Mouse (Mus musculus): ENCODE measurements around the gene Psg20.
"Not testable (repeated sequence)": the region's sequence is repeated elsewhere in the genome, so short reads cannot be mapped to it uniquely, and the experiment has no call there.

Psg20 gene

GRCm38 (mm10) chr7:18686085-18686484 is at the start of gene Psg20:
TSS of gene Psg20 (minus strand) at chr7:18686185.
- DNase-seq: no peak

DNA sequence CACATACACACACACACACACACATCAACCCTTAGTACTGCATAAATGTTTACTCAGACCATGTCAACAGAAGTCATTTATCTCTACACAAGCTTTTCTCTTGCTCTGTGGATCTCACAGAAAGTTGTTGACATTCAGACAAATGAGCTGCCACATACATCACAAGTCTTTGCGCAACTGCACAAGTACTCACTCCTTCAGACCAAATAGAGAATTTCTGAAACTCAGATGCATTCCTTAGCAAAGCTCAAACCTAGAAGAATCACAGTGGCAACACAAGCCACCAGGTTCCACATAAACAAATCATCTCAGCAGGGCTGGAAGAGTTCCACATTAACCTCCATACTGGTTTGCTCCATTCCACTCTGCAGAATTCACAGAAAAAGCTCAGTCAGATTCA is 48.5 kb upstream of the Psg20 start:
- DNase-seq: no peak

DNA sequence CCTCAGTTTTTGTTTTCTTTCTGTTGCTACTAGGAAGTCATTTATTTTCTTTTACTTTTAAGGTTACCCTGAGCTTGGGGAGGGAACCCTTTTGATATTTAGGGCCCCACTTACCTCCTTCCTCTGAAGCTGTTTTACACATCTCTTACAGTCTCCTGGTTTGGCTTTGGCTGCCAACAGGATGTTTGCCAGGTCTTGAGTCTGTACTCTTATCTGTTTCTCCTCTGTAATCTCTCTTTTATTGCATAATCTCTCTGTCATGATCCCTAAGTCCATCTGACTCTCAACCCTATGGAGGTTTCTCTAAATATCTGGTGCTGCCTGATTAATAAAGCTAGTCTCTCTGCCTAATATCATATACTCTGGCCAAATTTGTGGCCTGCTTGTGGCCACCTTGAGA is 47.1 kb upstream of the Psg20 start:
- DNase-seq: no peak

DNA sequence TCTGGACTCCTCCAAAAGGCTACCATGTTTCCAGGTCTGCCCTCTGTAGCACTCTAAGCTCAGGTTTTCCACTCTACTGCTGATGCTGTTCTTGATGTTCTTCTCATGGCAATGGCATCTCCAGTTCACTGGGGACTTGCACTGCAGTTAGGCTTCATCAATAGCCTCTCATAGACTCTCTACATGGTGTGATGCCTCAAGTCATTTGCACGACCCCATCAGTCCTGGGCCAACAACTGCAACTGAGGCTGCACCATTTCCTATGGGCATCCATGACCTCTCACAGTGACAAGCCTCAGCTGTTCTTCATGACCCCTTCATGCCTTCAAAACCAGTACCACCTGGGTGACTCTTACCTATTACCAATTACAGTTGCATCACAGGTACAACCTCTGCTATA is 42.4 kb upstream of the Psg20 start:
- DNase-seq: no peak

DNA sequence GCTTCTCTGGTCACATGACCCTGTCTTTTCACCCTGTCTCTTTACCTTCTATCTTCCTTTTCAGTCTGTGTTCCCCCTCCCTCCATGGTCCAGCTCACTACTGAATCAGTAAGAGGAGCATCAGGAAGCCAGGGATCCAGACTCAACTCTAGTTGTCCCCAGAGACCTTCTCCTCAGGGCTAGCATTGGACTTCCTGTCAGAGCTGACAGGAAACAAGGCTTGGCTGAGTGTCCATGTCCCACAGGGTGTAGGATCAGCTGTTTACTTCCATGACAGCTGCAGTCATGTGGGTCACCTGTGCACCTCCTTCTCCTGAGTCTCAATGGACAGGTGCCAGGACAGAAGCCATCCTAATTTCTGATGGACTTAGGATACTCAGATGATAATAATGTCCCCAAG is 39.9 kb upstream of the Psg20 start:
- DNase-seq: not testable (repeated sequence)

DNA sequence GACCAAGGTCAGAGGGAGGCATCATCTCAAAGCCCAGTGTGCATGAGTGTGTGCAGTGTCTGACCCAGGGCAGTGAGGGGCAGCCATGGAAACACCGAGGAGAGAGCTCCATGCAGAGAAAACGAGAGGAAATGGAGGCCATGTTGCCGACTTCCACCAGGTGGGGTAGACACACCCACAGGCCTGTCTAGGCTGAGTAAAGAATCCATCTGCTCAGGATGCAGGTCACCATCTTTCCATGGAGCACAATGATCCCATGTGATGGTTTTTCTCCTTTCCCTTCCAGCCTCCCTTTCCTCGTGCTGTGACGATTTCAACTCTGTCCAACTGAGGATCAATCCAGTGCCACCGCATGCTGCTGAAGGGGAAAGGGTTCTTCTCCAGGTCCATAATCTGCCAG is 38.0 kb upstream of the Psg20 start:
- no peak for DNase-seq

DNA sequence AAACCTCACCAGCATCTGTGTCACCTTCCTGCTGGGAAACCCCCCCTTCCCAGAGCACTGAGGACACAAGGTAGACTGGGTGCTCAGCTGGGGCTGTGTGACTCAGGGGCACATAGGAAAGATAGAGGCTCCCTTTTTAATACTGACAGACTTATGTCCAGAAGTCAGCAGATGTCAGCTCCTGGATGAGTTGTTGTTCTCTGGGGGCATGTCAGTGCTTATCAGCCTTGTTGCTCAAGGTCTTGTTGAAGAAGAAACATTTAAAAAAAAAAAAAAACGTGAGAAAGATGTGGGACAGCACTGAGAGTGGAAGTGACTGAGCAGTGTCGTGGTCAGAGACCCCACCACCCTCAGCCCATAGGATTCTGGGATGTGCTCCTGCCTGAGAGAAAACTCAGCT is 31.8 kb upstream of the Psg20 start, which contains the start of gene Psg22:
Psg22 (plus strand) TSS at position 301 of the 400 bp plus-strand sequence.
- DNase-seq: no peak

GRCm38 (mm10) chr7:18715546-18715945 is 29.6 kb upstream of the Psg20 start:
- DNase-seq: no peak

DNA sequence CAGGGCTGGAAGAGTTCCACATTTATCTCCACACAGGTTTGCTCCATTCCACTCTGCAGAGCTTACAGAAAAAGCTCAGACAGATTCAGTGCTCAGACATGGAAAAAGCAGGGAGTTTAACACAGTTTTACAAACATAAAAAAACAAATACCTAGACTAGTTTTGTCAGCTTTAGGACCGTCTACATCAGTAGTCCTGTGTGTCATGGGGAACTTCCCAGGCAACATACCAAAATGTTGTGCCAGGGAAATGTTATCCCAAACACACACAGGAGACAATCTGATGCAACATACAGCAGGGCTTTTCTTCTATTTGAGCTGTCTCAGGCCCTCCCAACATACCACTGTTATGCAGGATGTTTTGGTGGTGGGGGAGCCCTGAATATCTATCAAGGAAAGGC is 24.9 kb upstream of the Psg20 start:
- DNase-seq: no peak

DNA sequence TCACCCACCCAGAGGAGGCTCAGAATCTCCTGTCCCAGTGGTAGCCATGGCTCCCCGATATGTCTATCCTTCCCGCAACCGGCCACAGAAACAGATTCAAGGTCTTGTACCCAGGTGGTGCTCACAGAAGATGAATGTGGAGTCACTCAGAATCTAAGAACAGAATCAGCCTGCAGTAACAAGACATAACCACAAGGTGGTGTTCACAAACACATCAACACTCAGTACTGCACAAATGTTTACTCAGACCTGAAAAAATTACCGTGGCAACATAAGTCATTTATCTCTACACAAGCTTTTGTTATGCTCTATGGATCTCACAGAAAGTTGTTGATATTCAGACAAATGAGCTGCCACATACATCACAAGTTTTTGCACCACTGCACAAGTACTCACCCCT is 24.3 kb upstream of the Psg20 start:
- DNase-seq: not testable (repeated sequence)

DNA sequence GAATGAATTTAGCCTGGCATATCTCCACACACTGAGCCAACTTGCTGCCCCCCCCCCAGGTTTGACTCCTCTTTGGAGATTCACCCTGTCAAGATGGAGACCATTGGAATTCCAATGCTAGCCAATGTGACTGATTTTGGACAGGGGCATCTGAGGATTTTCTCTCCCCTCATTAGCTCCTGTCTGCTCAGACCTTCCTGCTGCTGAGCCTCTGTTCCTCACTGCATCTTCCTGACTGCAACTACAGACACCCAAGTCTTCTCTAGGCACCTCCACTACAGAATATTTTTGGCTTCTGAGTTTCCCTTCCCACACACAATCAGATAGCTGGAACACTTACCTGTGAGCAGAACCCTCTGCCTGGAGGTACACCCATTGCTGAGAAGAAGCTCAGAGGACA is 399 bp downstream of the Psg20 start:
- no peak for DNase-seq

- DNase-seq: peak; percentile 11
These were observed 6.2 kb downstream of the Psg20 start for GRCm38 (mm10) chr7:18679772-18680171.

DNA sequence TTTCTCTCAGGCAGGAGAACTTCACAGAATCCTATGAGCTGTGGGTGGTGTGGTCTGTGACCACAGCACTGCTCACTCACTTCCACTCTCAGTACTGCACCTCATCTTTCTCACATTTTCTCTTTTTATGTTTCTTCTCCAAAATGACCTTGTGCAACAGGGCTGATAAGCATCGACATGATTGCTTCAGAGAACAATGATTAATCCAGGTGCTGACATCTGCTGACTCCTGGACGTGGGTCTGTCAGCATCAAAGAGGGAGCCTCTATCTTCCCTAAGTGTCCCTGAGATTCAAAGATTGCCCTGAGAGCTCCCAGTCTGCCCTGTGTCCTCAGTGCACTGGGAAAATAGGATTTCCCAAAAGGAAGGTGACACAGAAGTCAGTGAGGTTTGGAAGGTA is 29.4 kb downstream of the Psg20 start, which contains the start of gene Psg21:
Psg21 (minus strand) TSS at position 101 of the 400 bp plus-strand sequence.
- not testable (repeated sequence) for DNase-seq

GRCm38 (mm10) chr7:18626921-18627320 is 59.1 kb downstream of the Psg20 start:
- not testable (repeated sequence) for DNase-seq
